Mouse (Mus musculus): ENCODE measurements around the gene Gps1. TPM values are rescaled to one million over a fixed set of nuclear protein-coding genes. Genes with fewer than 3 reads are reported as not detected.
"Not testable (repeated sequence)": the region's sequence is repeated elsewhere in the genome, so short reads cannot be mapped to it uniquely, and the experiment has no call there.

The Gps1 gene
- 100 to 1,000 TPM; 136 to 144 TPM for total RNA-seq (2021)
- long read RNA-seq, transcript Gps1-201 (13 exons, 1,925 nt), result minor isoform, 32 of 274 reads
- long read RNA-seq, transcript Gps1-202 (14 exons, 1,827 nt), result major isoform, 156 of 274 reads
- long read RNA-seq, transcript Gps1-207 (14 exons, 2,000 nt), result minor isoform, 37 of 274 reads
- long read RNA-seq, transcript Gps1-208 (14 exons, 1,843 nt), result minor isoform, 6 of 274 reads
- long read RNA-seq, partial matches to known transcripts, result 23 of 274 reads
- long read RNA-seq, other reads (novel, unspliced or antisense), result 20 of 274 reads

GRCm38 (mm10) chr11:120784064-120784791 lies at the start of gene Gps1, which contains the start of gene Rfng:
Gene Gps1 (plus strand): TSS chr11:120784272.
Gene Rfng (minus strand): TSS chr11:120784207.
- peak; percentile 76 to 86 for DNase-seq (ENCODE audit: low spot score in 2 of 2)

- DNase-seq (ENCODE audit: low spot score in 2 of 2), result no peak
These were observed 47.6 kb upstream of the Gps1 start for GRCm38 (mm10) chr11:120736424-120736823.

GRCm38 (mm10) chr11:120740981-120741380 lies 43.1 kb upstream of the Gps1 start:
- no peak for DNase-seq (ENCODE audit: low spot score in 2 of 2)

DNA sequence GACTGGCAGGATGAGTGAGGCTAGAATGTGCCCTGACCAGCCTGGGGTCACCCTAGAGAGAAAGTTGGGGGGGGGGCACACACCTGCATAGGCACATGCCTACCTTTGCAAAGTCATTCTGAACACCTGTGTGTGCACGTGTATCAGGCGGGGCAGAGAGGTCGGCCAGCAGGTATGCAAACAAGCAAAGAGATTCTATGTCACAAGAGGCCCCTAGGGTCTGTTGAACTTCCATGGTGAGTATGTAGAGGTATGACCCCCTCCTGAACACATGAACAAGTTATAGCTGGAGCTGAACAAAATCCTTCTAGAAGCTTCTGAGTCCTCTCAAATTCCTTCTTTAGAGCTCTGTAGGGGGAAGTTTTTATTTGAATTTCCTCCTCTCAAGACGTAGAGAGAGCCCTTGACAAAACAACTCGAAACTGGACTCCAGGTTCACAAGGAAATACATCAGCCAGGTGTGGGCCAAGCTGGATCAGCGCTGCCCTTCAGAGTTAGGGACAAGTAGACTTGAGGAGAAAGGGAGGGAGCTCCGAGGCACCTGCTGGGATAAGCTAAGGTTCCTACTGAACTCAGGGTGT lies 39.9 kb upstream of the Gps1 start:
- no peak for DNase-seq (ENCODE audit: low spot score in 2 of 2)

DNA sequence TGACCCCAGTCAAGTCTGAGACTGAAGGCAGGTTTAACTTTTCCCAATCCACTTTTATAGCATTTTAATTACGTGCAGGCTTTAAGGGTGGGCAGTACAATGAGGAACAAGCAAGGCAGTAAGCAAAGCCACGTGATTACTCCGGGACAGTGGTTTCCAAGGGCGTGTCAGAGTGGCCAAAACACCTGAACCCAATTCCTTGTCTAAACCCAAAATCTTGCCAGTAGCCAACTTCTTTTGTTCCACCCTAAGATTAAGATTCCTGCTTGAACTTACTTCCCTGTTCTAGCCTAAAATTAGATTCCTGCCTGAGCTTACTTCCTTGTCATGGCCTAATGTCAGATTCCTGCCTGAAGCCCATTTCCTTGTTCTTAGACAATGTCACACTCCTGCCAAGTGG lies 36.1 kb upstream of the Gps1 start:
- DNase-seq (ENCODE audit: low spot score in 2 of 2), result no peak

DNA sequence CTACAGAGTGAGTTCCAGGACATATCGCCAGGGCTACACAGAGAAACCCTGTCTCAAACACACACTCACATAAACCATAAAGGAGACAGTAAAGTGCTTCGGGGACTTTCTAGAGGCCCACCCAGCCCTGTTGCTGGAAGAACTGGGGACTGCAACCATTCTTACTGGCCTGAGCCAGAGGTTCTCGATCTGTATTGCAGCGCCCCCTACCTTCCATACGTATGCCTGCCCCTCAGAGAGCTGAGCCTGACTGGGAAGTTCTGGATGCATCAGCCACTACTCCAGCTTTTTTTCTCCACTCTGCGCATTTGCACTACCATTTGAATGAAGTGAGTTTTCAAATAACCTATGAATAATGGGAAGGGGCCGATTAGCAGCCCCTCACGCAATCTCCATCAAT lies 34.6 kb upstream of the Gps1 start:
- no peak for DNase-seq (ENCODE audit: low spot score in 2 of 2)

- no peak for DNase-seq (ENCODE audit: low spot score in 2 of 2)
These were observed 32.5 kb upstream of the Gps1 start for GRCm38 (mm10) chr11:120751606-120752005.

- no peak for DNase-seq (ENCODE audit: low spot score in 2 of 2)
These were observed 23.8 kb upstream of the Gps1 start for GRCm38 (mm10) chr11:120760236-120760635.

DNA sequence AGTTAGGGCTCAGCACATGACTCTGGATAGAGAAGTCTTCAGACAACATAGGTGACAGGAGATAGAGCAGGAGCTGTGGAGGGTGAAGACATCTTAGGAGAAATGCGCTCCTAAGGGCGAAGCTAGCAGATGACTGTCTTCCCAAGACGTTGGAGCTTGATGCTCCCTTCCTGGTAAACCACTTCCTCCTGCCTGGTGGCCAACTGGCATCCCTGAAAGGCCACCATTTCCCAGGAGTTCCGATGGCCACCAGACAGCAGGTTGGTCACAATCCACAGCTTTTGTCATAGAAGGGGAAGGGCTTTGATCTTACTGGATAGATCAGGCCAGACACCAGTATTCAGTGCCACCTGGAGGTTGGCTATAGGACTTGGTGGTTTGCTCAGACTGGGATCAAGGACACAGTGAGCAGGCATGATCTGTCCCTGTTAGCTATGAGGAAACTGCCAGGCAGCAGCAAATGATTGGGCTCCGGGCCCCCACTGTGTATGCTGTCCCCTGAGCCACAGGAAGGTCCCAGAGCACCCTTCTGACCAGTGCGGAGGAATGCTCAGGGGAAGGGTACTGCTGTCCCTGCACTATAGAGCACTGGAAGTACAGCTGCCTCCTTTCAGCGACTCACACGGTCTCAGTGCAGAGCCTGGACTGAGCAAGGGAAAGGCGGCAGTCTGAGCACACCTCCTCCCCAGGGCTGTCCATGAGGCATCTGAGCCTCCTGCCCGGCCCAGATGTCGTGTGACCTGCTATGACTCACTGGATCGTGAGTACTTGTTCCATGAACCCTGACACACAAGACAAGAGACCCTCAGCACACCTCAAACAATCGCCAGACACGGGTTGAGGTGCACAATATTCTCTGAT lies 22.0 kb upstream of the Gps1 start:
- no peak for DNase-seq (ENCODE audit: low spot score in 2 of 2)

GRCm38 (mm10) chr11:120762672-120763041 lies 21.4 kb upstream of the Gps1 start, which contains the start of gene Hmga1b:
Gene Hmga1b (plus strand): TSS chr11:120762794.
- DNase-seq (ENCODE audit: low spot score in 2 of 2), result not testable (repeated sequence)

DNA sequence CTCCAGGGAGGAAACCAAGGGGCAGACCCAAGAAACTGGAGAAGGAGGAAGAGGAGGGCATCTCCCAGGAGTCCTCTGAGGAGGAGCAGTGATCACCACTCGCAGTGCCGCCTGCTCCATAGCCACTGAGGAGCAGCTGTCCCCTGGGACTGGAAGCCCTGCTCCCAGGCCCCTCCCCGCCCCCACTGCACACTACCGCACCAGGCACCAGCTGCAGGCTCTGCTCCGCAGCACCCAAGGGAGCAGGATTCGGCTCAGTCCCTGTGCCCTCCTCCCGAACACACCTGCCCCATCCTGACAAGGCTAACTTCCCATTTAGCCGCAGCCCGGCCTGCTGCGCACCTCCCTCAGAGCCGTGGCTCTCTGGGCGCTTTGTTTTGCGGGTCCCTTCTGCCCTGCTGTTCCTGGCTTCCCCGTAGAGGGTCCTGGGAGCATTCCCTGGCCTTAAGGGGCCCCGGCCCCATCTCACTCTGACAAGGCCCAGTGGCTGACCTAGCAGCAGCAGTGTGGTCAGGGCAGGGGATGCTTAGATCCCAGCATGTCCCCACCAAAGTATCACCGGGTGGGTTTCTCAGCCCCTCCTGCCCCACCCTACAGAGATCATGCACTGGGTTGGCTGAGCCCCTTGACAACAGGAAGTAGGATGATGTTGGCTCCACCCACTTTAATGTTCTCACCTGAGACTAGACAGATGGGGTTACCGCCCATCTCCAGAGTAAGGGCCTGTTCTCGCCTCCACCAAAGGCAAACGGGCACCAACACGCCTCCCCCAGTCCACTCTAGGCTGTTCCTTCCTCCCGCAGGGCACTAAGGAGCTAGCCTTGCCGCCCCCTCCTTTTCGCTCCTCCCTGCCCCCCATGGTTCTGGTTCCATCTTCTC lies 20.7 kb upstream of the Gps1 start:
- not testable (repeated sequence) for DNase-seq (ENCODE audit: low spot score in 2 of 2)

DNA sequence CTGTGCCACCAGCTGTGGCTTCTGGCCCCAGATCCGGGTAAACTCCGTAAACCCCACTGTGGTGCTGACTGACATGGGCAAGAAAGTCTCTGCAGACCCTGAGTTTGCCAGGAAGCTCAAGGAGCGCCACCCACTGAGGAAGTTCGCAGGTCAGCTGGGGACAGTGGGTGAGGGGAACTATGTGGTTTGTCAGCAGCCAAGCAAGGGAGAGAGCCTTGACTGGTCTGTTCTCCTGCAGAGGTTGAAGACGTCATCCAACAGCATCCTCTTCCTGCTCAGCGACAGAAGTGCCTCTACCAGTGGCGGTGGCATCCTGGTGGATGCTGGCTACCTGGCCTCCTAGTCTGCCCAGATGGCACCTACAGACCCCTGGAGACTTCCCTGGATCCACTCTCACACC lies 17.0 kb upstream of the Gps1 start:
- DNase-seq (ENCODE audit: low spot score in 2 of 2), result not testable (repeated sequence)

DNA sequence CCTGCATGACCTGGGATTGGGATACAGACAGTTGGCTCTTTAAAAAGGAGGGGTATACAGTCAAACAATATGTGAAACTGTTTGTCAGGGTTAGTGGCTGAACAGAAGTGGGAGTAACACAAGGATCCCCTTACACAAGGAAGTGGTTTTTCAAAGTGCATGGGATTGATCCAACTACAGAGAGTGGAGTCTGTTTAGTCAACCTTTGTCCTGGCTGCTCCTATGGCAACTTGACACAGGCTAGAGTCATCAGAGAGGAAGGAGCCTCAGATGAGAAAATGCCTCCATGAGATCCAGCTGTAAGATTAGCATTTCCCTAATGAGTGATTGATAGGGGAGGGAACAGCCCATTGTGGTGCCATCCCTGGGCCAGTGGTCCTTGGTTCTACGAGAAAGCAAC lies 15.9 kb upstream of the Gps1 start:
- DNase-seq (ENCODE audit: low spot score in 2 of 2), result no peak

DNA sequence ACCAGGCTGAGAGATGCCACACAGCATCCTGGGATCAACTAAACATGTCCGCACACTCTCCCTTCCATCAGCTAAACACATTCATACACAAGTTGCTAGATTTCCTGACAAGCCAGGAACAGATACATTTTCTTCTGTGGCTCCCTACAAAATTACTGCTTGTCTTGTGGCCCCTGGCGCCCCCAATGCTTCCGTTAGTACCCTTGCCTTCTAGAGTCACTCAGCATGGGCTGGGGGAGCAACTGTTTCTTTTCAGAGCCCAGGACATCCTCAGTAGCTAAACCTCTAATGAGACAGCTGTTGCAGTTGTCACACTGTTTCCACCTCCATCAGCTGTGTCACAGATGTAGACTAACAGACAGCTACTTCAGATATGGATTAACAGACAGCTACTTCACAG lies 11.3 kb upstream of the Gps1 start:
- no peak for DNase-seq (ENCODE audit: low spot score in 2 of 2)

- DNase-seq (ENCODE audit: low spot score in 2 of 2), result no peak
These were observed 10.4 kb upstream of the Gps1 start for GRCm38 (mm10) chr11:120773463-120774190.

DNA sequence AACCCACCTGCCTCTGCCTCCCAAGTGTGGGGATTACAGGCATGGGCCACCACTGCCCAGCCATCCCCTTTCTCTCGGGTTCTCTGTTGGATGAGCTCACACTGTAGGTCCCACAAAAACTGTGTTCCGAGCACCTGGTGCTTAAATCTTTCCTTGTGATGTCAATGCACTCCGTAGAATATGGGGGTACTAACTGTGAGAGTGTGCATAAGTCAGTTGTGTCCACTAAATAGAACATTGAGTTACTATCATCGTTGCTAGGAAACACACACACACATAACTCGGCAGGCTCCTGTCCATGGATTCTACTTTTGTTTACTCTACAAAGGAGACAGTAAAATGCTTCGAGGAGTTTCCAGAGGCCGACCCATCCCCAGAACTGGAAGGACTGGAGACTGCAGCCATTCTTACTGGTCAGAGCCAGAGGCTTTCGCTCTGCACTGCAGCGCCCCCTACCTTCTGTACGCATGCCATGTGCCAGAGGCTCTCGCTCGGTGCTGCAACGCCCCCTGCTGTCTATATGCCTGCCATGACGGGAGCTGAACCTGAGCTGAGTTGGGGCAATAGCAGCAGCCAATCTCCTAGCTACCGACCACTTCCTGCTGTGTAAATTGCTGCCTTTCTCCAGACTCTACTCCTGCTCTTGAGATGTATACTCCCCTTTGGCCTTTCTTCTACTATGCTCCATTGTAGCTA lies 8.2 kb upstream of the Gps1 start:
- peak; percentile 99 for DNase-seq (ENCODE audit: low spot score in 2 of 2)

GRCm38 (mm10) chr11:120777123-120777522 lies 6.9 kb upstream of the Gps1 start:
- no peak for DNase-seq (ENCODE audit: low spot score in 2 of 2)

GRCm38 (mm10) chr11:120779876-120780275 lies 4.2 kb upstream of the Gps1 start:
- no peak for DNase-seq (ENCODE audit: low spot score in 2 of 2)

GRCm38 (mm10) chr11:120781361-120781760 lies 2.7 kb upstream of the Gps1 start:
- not testable (repeated sequence) for DNase-seq (ENCODE audit: low spot score in 2 of 2)
